Mouse (Mus musculus) hindbrain, embryonic 13.5 days (tissue): ENCODE measurements at regions not wholly inside any gene's neighbourhood (a gene's known extent, or its start where the extent isn't known, plus 50 kb on each side); places are given as distances from the start of the nearest gene placed in this dataset.

Experiments used
- ATAC-seq: fragments of 200-750 bp; cut with Nextera tagmentation; 2 replicates; pipeline ENCODE4 v1.8.0; 2017; ENCODE audit warnings: moderate TSS enrichment; ENCODE audit not compliant: low FRiP score
- H3K27ac ChIP-seq: fragments of 300-500 bp; sonication (generic); 2 replicates; pipeline ENCODE4 v1.5.1; 2015; ENCODE audit warnings: inconsistent platforms, mild to moderate bottlenecking, moderate library complexity
- H3K27me3 ChIP-seq: fragments of 300-500 bp; sonication (generic); 2 replicates; pipeline ENCODE4 v1.6.1; 2015; ENCODE audit warnings: mild to moderate bottlenecking, inconsistent platforms
- H3K36me3 ChIP-seq: fragments of 300-500 bp; sonication (generic); 2 replicates; pipeline ENCODE4 v1.6.1; 2015; ENCODE audit warnings: mild to moderate bottlenecking, inconsistent platforms
- H3K4me1 ChIP-seq: fragments of 300-500 bp; sonication (generic); replicated peaks from 2 replicates; pipeline ENCODE4 v1.6.1; 2015; ENCODE audit warnings: inconsistent platforms
- H3K4me2 ChIP-seq: fragments of 300-500 bp; sonication (generic); 2 replicates; pipeline ENCODE4 v1.6.1; 2015; ENCODE audit warnings: inconsistent platforms, mild to moderate bottlenecking, moderate library complexity
- H3K4me3 ChIP-seq: fragments of 300-500 bp; sonication (generic); 2 replicates; pipeline ENCODE4 v1.5.1; 2015; ENCODE audit warnings: mild to moderate bottlenecking, inconsistent platforms
- H3K9ac ChIP-seq: fragments of 300-500 bp; sonication (generic); 2 replicates; pipeline ENCODE4 v1.6.1; 2015; ENCODE audit warnings: mild to moderate bottlenecking, inconsistent platforms
- H3K9me3 ChIP-seq: fragments of 300-500 bp; sonication (generic); 2 replicates; pipeline ENCODE4 v1.6.1; 2016; ENCODE audit warnings: inconsistent platforms
- WGBS: fragments of 180-500 bp; shearing (Covaris S2); methylation state at CpG from one replicate; pipeline ENCODE4 v1.1.7; 2015; 5-methylcytosine and 5-hydroxymethylcytosine counted together

DNA sequence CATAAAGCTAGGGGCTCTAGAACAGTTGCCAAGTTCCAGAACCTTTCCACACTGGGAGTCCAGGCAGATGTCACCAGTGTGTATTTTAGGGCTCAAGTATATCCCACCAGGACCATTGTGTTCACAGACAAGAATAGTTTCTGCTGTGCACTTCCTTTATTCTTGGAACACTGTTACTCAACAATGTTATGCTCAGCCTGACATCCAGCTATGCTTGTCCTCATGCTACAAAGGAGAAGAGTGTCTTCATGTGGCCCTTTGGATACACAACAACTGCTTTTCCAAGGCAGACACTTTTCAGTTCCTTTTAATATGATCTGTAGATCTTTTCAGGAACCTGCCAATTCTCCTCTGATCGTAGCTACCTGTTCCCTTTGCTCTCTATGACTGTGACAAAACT, 270.4 kb upstream of the Dab2 start:
- H3K9me3 ChIP-seq: no peaks in the 10 kb centered on the region
- H3K27ac ChIP-seq: no peak overlapping the region
- 95% methylated on average over 1 of the region's 1 CpGs for WGBS
- H3K27me3 ChIP-seq: no peaks in the 10 kb centered on the region
- H3K36me3 ChIP-seq: no peaks in the 10 kb centered on the region
- no peak overlapping the region for H3K4me3 ChIP-seq
- H3K4me1 ChIP-seq: no peaks in the 10 kb centered on the region
- H3K4me2 ChIP-seq: no peak overlapping the region
- no peak overlapping the region for H3K9ac ChIP-seq
- ATAC-seq: no peak

- Histone ChIP-seq H3K9ac (no peak overlapping the region), H3K27me3 (no peaks in the 10 kb centered on the region), H3K4me2 (no peak overlapping the region), H3K4me3 (no peak overlapping the region), H3K36me3 (no peaks in the 10 kb centered on the region), H3K4me1 (no peaks in the 10 kb centered on the region), H3K27ac (no peak overlapping the region), H3K9me3 (no peaks in the 10 kb centered on the region)
- no peak for ATAC-seq
- 89% methylated on average over 5 of the region's 5 CpGs for WGBS
Observed at GRCm38 (mm10) chr15:6030396-6030795, 269.2 kb upstream of the Dab2 start.

DNA sequence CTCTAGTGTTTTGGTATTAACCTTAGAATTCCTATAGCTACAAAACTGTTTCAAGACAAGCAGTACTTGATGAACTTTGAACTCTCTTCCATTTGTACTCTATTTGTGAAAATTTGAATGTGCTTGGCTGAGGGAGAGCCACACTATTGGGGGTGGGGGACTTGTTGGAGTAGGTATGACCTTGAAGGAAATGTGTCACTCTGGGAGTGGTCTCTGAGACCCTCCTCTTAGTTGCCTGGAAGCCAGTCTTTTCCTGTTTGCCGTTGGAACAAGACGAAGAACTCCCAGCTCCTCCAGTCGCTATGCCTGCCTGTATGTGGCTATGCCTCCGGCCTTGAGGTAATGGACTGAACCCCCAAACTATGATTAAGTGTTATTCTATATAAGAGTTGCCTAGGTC, 265.4 kb upstream of the Dab2 start:
- no peaks in the 10 kb centered on the region for H3K4me1 ChIP-seq
- H3K27me3 ChIP-seq: no peaks in the 10 kb centered on the region
- H3K9ac ChIP-seq: no peak overlapping the region
- no peak overlapping the region for H3K4me3 ChIP-seq
- no peaks in the 10 kb centered on the region for H3K36me3 ChIP-seq
- no peaks in the 10 kb centered on the region for H3K9me3 ChIP-seq
- no peak overlapping the region for H3K27ac ChIP-seq
- ATAC-seq: no peak
- WGBS: 93% methylated on average over 4 of the region's 4 CpGs
- no peak overlapping the region for H3K4me2 ChIP-seq

- Histone ChIP-seq H3K9me3 (no peaks in the 10 kb centered on the region), H3K4me2 (no peak overlapping the region), H3K36me3 (no peaks in the 10 kb centered on the region), H3K4me1 (no peaks in the 10 kb centered on the region), H3K9ac (no peak overlapping the region), H3K27me3 (no peaks in the 10 kb centered on the region), H3K4me3 (no peak overlapping the region), H3K27ac (no peak overlapping the region)
- WGBS: 52% methylated on average over 10 of the region's 10 CpGs
- ATAC-seq: no peak
Observed at GRCm38 (mm10) chr15:6044511-6045256, 254.9 kb upstream of the Dab2 start.

- Histone ChIP-seq H3K4me1 (peaks cover 4% of the 10 kb centered on the region), H3K4me2 (no peak overlapping the region), H3K4me3 (no peak overlapping the region), H3K9ac (no peak overlapping the region), H3K36me3 (no peaks in the 10 kb centered on the region), H3K9me3 (no peaks in the 10 kb centered on the region), H3K27me3 (no peaks in the 10 kb centered on the region), H3K27ac (no peak overlapping the region)
- WGBS: 83% methylated on average over 3 of the region's 3 CpGs
- ATAC-seq: no peak
Observed at GRCm38 (mm10) chr15:6055703-6056102, 243.9 kb upstream of the Dab2 start.

GRCm38 (mm10) chr15:6056887-6057626, 242.5 kb upstream of the Dab2 start:
- WGBS: 61% methylated on average over 11 of the region's 11 CpGs
- H3K27me3 ChIP-seq: no peaks in the 10 kb centered on the region
- H3K4me3 ChIP-seq: no peak overlapping the region
- no peaks in the 10 kb centered on the region for H3K36me3 ChIP-seq
- no peak overlapping the region for H3K9ac ChIP-seq
- ATAC-seq: no peak
- H3K4me1 ChIP-seq: peaks cover 4% of the 10 kb centered on the region
- H3K27ac ChIP-seq: no peak overlapping the region
- H3K9me3 ChIP-seq: no peaks in the 10 kb centered on the region
- no peak overlapping the region for H3K4me2 ChIP-seq

DNA sequence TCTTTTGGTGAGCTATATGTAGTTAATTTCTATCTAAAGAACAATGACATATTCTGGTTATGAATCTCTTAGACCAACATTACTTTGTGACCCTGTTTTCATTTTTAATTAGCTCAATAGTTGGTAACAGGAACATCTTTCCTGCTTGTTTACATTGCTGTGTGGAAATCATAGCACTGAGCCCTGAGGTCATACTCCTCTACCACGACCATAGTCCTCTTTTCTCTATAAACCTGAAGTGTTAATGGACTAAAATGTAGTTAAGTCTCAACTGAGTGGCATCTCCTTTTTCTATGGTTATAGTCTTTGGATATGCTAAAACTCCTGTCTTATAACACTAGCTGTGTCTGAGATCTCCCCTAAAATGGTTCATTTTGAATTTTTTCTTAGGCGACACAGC, 240.2 kb upstream of the Dab2 start:
- Histone ChIP-seq H3K36me3 (no peaks in the 10 kb centered on the region), H3K4me1 (peaks cover 4% of the 10 kb centered on the region), H3K27ac (no peak overlapping the region), H3K4me2 (no peak overlapping the region), H3K27me3 (no peaks in the 10 kb centered on the region), H3K4me3 (no peak overlapping the region), H3K9ac (no peak overlapping the region), H3K9me3 (no peaks in the 10 kb centered on the region)
- 80% methylated on average over 2 of the region's 2 CpGs for WGBS
- ATAC-seq: no peak

DNA sequence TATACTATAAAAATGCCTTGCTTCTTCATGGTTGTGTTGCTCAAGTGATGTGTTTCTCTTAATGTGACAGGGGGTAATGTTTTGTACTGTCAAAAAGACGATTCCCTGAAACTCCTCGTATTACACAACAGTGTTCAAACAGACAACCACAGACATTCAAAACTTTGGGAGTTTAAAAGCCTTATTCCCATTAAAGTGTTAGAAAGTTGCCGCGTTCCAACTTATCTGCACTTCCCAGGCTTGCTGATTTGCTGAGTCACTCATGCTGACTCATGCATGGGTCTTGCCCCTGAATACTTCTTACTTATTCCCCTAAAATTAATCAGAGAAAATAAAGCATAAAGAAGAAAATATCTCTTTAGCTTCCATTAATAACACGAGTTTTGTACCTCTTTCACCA, 239.8 kb upstream of the Dab2 start:
- 89% methylated on average over 5 of the region's 5 CpGs for WGBS
- Histone ChIP-seq H3K4me3 (no peak overlapping the region), H3K27ac (no peak overlapping the region), H3K9ac (no peak overlapping the region), H3K36me3 (no peaks in the 10 kb centered on the region), H3K27me3 (no peaks in the 10 kb centered on the region), H3K4me2 (no peak overlapping the region), H3K9me3 (no peaks in the 10 kb centered on the region), H3K4me1 (peaks cover 4% of the 10 kb centered on the region)
- ATAC-seq: no peak

- H3K4me1 ChIP-seq: peaks cover 4% of the 10 kb centered on the region
- WGBS: 100% methylated on average over 1 of the region's 1 CpGs
Observed at GRCm38 (mm10) chr15:6060649-6061048, 238.9 kb upstream of the Dab2 start.

DNA sequence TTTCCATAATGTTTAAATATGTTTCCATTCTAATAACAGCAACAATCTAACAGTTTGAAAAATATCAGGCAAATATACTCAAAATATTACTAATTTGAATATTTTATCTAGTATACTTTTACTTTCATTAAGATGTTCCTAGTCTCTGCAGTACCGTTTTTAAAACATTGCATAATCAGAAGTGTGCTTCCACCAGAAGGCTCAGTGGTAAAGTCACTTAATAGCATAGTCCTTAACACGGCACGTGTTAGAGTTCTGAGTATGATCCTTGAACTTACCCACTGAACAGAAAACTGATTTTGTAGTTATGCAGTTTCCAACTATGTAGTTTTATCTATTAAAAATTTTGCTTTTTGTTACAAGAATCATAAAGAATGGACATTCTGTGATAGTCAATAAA, 234.5 kb upstream of the Dab2 start:
- no peak for ATAC-seq
- Histone ChIP-seq H3K27me3 (no peaks in the 10 kb centered on the region), H3K36me3 (no peaks in the 10 kb centered on the region), H3K9me3 (no peaks in the 10 kb centered on the region), H3K4me3 (no peak overlapping the region), H3K4me1 (no peaks in the 10 kb centered on the region), H3K27ac (no peak overlapping the region), H3K4me2 (no peak overlapping the region), H3K9ac (no peak overlapping the region)
- 95% methylated on average over 3 of the region's 3 CpGs for whole genome bisulfite sequencing

More at GRCm38 (mm10) chr15:6060649-6061048, 238.9 kb upstream of the Dab2 start:
- H3K27me3 ChIP-seq: no peaks in the 10 kb centered on the region
- no peaks in the 10 kb centered on the region for H3K9me3 ChIP-seq
- no peak for ATAC-seq
- no peak overlapping the region for H3K4me2 ChIP-seq
- no peak overlapping the region for H3K9ac ChIP-seq
- H3K4me3 ChIP-seq: no peak overlapping the region
- no peaks in the 10 kb centered on the region for H3K36me3 ChIP-seq
- H3K27ac ChIP-seq: no peak overlapping the region

DNA sequence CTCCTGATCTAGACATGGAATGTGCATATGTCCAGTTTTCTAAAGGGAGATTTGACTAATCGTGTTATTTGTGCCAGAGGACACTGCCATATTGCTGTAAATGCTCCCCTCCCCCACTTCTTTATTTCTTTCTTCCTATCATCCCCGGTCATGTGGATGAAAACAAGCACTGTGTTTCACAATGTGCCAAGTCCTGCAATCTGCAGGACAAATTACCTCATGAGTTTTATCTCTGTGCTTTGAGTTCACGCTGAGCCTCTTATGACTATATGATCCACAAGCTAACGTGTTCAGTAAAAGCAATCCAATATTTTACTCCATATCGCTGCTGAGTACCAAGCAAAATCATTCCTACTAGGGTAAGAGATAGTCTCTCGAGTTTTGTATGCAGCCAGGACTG, 232.2 kb upstream of the Dab2 start:
- Histone ChIP-seq H3K27me3 (no peaks in the 10 kb centered on the region), H3K4me3 (no peak overlapping the region), H3K9me3 (no peaks in the 10 kb centered on the region), H3K36me3 (no peaks in the 10 kb centered on the region), H3K4me2 (no peak overlapping the region), H3K9ac (no peak overlapping the region), H3K4me1 (no peaks in the 10 kb centered on the region), H3K27ac (no peak overlapping the region)
- ATAC-seq: no peak
- WGBS: 85% methylated on average over 6 of the region's 6 CpGs

GRCm38 (mm10) chr15:6068371-6068770, 231.2 kb upstream of the Dab2 start:
- WGBS: 97% methylated on average over 8 of the region's 8 CpGs
- ATAC-seq: no peak
- Histone ChIP-seq H3K27ac (no peak overlapping the region), H3K9me3 (no peaks in the 10 kb centered on the region), H3K4me2 (no peak overlapping the region), H3K36me3 (no peaks in the 10 kb centered on the region), H3K4me3 (no peak overlapping the region), H3K9ac (no peak overlapping the region), H3K27me3 (no peaks in the 10 kb centered on the region), H3K4me1 (no peaks in the 10 kb centered on the region)

GRCm38 (mm10) chr15:6071873-6072272, 227.7 kb upstream of the Dab2 start:
- Histone ChIP-seq H3K27ac (no peak overlapping the region), H3K9ac (no peak overlapping the region), H3K9me3 (no peaks in the 10 kb centered on the region), H3K4me2 (no peak overlapping the region), H3K36me3 (no peaks in the 10 kb centered on the region), H3K27me3 (no peaks in the 10 kb centered on the region), H3K4me1 (no peaks in the 10 kb centered on the region), H3K4me3 (no peak overlapping the region)
- ATAC-seq: no peak
